Mouse (Mus musculus): ENCODE results near the gene Gltpd2. TPM values are rescaled to one million over a fixed set of nuclear protein-coding genes. Genes with fewer than 3 reads are reported as not detected.

The Gltpd2 gene
- polyA plus RNA-seq (2017; shearing (Covaris generic)): not detected

DNA sequence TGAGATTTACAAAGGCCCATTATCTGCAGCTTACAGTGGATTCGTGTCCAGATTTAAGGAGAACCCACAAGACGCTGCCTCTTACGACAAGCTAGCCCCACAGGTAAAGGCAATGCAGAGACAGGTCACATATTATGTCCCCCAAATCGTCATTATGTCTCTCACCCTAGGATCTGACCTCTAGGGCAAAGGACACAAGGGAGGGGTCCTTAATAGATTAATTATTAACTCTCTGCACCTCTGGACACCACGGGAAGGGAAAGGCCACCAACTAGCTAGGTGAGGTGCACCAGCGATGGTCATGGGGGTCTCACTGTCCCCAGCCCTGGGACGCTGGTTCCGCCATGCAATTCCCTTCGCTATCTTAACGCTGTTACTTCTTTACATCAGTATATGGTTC is at the start of gene Gltpd2:
Gene Gltpd2, plus strand, starts transcription at position 274 of the 400 bp plus-strand sequence.

DNA sequence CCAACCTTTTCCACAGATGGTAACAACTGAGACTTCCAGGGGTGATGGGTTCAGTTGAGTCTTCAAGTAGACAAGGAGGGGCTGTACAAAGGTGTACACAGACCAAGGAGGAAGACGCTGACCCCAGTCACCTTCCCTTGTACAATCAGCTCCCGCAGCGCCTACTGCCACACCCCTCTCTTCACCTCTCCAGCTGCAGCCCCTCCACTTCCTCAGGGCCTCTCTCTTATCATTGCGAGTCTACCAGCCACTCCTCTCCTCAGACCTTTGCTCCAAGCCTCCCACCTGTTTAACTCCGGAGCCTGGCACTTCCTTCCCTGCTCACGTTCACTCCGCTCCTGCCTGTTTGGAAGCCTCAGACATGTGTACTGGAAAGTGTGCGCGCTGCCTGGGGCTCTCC is 14.0 kb upstream of the Gltpd2 start, which contains the start of gene Tm4sf5:
Gene Tm4sf5, plus strand, starts transcription at position 275 of the 400 bp plus-strand sequence.

DNA sequence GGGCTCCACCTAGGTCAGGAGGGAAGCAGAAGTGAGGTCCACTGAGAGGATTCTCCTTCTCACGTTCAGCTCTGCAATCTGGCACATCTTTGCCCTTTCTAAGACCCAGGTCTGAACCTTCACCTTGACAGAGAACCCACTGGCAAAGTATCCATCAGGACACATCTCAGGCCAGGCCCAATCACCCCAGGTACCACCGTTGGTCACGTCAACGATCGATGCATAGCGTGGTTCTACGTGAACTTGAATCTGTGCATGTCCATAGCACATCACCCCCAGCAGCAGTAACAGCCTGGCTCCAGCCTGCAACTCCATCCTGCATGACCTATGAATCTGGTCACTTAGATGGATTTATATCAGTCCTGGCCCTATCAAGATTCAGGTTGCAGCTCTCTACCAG is 4.7 kb upstream of the Gltpd2 start, which contains the start of gene Vmo1:
Gene Vmo1, minus strand, starts transcription at position 329 of the 400 bp plus-strand sequence.

DNA sequence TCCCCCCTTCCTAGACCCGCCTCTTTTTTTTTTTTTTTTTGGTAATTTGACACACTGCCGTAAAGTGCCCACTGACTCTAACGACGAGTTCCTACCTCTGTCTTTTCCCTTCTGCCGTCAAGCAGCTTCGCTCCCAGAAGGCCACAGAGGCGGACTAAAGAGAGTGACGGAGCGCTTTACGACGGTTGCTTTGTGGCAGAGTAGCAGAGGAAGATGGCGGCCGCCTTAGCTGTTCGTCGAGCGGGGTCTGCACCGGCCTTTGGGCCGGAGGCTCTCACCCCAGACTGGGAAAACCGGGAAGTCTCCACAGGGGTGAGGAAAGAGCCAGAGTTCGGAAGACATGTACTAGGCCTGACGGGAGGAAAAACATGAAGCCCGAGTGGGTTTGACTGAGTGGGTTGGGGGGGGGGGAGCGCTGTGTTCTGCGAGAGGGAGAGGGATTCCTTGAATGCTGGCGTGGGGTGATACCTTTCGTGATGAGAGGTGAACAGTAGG is 6.2 kb downstream of the Gltpd2 start, which contains the start of gene Psmb6:
Gene Psmb6, plus strand, starts transcription at position 184 of the 495 bp plus-strand sequence.

DNA sequence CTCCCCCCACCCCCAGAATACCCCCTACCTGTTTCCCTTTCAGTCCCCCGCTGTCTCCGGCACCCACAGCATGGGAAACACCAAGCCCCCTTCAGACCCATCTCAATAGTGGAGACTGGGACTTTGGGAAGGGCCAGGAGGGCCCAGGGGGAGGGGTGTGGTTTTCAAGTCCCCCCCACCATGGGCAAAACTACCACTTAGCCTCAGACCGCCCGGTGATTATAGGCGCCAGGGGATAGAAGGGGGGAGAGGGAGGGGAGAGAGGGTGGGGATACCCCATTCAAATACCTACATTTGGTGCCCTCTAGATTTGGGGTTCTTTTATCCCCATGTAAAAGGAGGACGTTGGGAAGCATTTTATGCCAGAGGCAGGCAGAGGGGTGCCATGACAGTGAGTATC is 13.8 kb downstream of the Gltpd2 start, which contains the start of gene Gm40193:
Gene Gm40193, minus strand, starts transcription at position 101 of the 400 bp plus-strand sequence.

DNA sequence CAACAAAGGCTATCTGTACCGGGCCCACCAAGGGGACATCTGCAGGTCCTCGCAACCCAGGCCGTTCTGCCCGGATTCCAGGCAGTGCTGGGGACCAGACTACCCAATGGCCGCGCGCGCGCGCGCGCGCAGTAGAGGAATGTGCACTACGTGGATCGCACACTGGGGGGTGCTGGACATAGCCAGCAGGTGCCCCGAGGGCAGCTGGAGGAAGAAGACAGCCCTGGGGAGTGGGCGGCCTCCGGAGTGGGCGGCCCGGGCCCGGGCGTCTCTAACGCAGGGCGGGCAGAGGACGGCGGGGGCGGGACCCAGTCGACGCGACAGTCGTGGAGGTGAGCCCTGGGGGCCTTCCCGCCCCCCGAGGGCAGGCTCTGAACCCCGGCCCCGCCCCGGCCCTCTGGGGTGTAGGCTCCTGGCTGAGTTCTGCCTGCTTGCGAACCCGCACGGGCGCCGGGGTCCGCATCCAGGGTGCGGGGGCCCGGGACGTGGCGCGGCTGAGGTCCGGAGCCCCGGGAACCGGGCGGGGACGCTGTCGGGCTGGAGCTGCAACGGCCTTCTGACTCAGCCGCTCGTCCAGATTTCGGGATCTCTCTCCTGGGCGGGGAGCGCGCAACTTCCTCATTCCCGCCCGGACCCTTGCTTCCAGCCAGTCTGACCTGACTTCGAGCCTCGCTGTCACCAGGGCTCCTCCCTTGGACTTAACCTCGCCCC is 21.0 kb downstream of the Gltpd2 start, which contains the start of gene Pld2:
Gene Pld2, plus strand, starts transcription at position 188 of the 711 bp plus-strand sequence.

DNA sequence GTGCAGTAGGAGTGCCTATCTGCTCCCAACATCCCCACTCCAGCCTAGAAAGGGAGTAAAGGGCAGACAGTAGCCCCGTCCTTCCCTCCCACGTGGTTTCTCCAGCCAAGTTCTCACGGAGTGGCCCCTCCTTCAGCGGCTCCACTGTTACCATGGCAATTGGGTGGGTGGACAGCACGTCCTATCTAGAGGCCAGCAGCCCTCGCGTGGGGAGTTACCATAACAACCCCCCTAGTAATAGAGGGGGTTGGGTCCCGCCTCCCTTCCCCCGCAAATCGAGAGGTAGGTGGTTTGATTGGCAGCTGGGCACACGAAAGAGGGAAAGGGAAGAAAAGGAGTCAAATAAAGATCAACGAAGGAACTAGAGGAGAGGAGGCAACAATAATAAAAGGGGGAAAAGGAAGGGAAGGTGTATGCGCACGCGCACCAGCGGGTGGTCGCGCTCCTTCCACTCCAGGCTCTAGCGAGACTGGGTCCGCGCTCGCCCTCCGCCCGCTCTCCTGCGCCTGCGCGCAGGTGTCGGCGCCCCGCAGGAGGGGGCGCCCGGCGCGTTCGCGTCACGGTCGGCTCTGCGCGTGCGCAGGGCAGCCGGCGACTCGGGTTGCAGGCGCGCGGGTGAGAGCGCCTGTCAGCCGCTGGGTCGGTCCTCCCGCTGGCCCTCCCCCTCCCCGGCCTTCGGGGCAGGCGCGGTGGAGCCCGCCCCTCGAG is 43.4 kb downstream of the Gltpd2 start, which contains the start of gene Mink1:
Gene Mink1, plus strand, starts transcription at position 595 of the 708 bp plus-strand sequence.

Other genes with a start within 250 kb of the Gltpd2 start
- not detected for gene Alox12e, start 196.6 kb upstream of the Gltpd2 start, polyA plus RNA-seq (2017; shearing (Covaris generic))
- gene Alox15, start 167.2 kb upstream of the Gltpd2 start, polyA plus RNA-seq (2017; shearing (Covaris generic)): not detected
- 12.8 TPM for gene Pelp1, start 109.2 kb upstream of the Gltpd2 start, polyA plus RNA-seq (2017; shearing (Covaris generic))
- 217 TPM for gene Arrb2, start 86.6 kb upstream of the Gltpd2 start, polyA plus RNA-seq (2017; shearing (Covaris generic))
- gene Med11, start 67.3 kb upstream of the Gltpd2 start, polyA plus RNA-seq (2017; shearing (Covaris generic)): 81.1 TPM
- not detected for gene Zmynd15, start 59.8 kb upstream of the Gltpd2 start, polyA plus RNA-seq (2017; shearing (Covaris generic))
- 0.57 TPM for gene Cxcl16, start 59.2 kb upstream of the Gltpd2 start, polyA plus RNA-seq (2017; shearing (Covaris generic))
- gene Tm4sf5, start 14.0 kb upstream of the Gltpd2 start, polyA plus RNA-seq (2017; shearing (Covaris generic)): 4.0 TPM
- gene Vmo1, start 4.6 kb upstream of the Gltpd2 start, polyA plus RNA-seq (2017; shearing (Covaris generic)): not detected
- 374 TPM for gene Psmb6, start 6.2 kb downstream of the Gltpd2 start, polyA plus RNA-seq (2017; shearing (Covaris generic))
- gene Gm40193, start 13.7 kb downstream of the Gltpd2 start, polyA plus RNA-seq (2017; shearing (Covaris generic)): not detected
- 2.5 TPM for gene Pld2, start 20.9 kb downstream of the Gltpd2 start, polyA plus RNA-seq (2017; shearing (Covaris generic))
- 8.1 TPM for gene Mink1, start 43.7 kb downstream of the Gltpd2 start, polyA plus RNA-seq (2017; shearing (Covaris generic))
- gene 4930544D05Rik, start 96.7 kb downstream of the Gltpd2 start, polyA plus RNA-seq (2017; shearing (Covaris generic)): not detected
- 1.1 TPM for gene Chrne, start 100.0 kb downstream of the Gltpd2 start, polyA plus RNA-seq (2017; shearing (Covaris generic))
- gene Gp1ba, start 119.9 kb downstream of the Gltpd2 start, polyA plus RNA-seq (2017; shearing (Covaris generic)): 0.10 TPM
- gene Rnf167, start 128.0 kb downstream of the Gltpd2 start, polyA plus RNA-seq (2017; shearing (Covaris generic)): 396 TPM
- 170 TPM for gene Slc25a11, start 128.3 kb downstream of the Gltpd2 start, polyA plus RNA-seq (2017; shearing (Covaris generic))
- gene Pfn1, start 135.4 kb downstream of the Gltpd2 start, polyA plus RNA-seq (2017; shearing (Covaris generic)): 4,385 TPM
- gene Eno3, start 138.0 kb downstream of the Gltpd2 start, polyA plus RNA-seq (2017; shearing (Covaris generic)): 35.5 TPM
- gene Spag7, start 150.2 kb downstream of the Gltpd2 start, polyA plus RNA-seq (2017; shearing (Covaris generic)): 98.7 TPM
- gene Camta2, start 168.9 kb downstream of the Gltpd2 start, polyA plus RNA-seq (2017; shearing (Covaris generic)): 57.4 TPM
- gene Inca1, start 181.0 kb downstream of the Gltpd2 start, polyA plus RNA-seq (2017; shearing (Covaris generic)): 0.77 TPM
- 0.38 TPM for gene Kif1c, start 181.4 kb downstream of the Gltpd2 start, polyA plus RNA-seq (2017; shearing (Covaris generic))
- gene Zfp3, start 245.0 kb downstream of the Gltpd2 start, polyA plus RNA-seq (2017; shearing (Covaris generic)): 5.4 TPM